Mouse (Mus musculus) bone marrow, adult 2 months (tissue): ENCODE results near the gene Lmod1.

Experiments used
- CTCF ChIP-seq: fragments of 200-500 bp; IDR thresholded peaks from 2 replicates; pipeline ENCODE4 v1.5.1; 2011; ENCODE audit warnings: low read length, control low read depth; ENCODE audit not compliant: control insufficient read depth, insufficient read depth
- POLR2A ChIP-seq: fragments of 200-500 bp; IDR thresholded peaks from 2 replicates; pipeline ENCODE4 v1.6.1; 2011; ENCODE audit warnings: low read depth, mild to moderate bottlenecking, control low read depth, low read length, borderline replicate concordance; ENCODE audit not compliant: control insufficient read depth

GRCm38 (mm10) chr1:135380071-135380991 lies 55.7 kb downstream of the Lmod1 start:
- TF ChIP-seq POLR2A (no peak), CTCF (no peak)
